Comparison of ENCODE assay signal across 19 mouse cellular contexts in genomic region chr12:100624854-100625447, GRCm38 (mm10).
DNase-seq lines count a peak whose midpoint lies in the region; ATAC-seq and TF ChIP-seq lines count a peak whose summit lies in the region.
"Had no signal": no experiment of that assay in that cellular context is flagged by ENCODE, and none has a peak within 500 bp of the region (broad histone marks: within the 10 kb centered on the region; RNA-seq: fewer than 3 reads in every experiment).

No protein-coding gene starts in this region.

- peak in 1 of 2 experiments; percentile 37; a peak in 1 of 4 replicates for TF ChIP-seq EP300 in MEL (IDR thresholded peaks at IDR 0.05; ENCODE audit: low read depth in 1 of 2, low read length in 2 of 2)

- no peaks in the 10 kb centered on the region for H3K9me3 ChIP-seq in limb, embryonic 13.5 days
- H3K9me3 ChIP-seq in limb, embryonic 10.5 days (replicated peaks): no peaks in the 10 kb centered on the region
- H3K9me3 ChIP-seq in MEL (replicated peaks; ENCODE audit: insufficient read depth, low read length): no peaks in the 10 kb centered on the region
- H3K9me3 ChIP-seq in limb, embryonic 15.5 days: no peaks in the 10 kb centered on the region
- H3K9me3 ChIP-seq: embryonic facial prominence, embryonic 13.5 days; forebrain, embryonic 13.5 days; forebrain, embryonic 15.5 days; G1E had no signal

- WGBS in limb, embryonic 13.5 days: 49% methylated on average over 3 of the region's 3 CpGs
- WGBS in limb, embryonic 10.5 days: 83% methylated on average over 3 of the region's 3 CpGs
- 42% methylated on average over 3 of the region's 3 CpGs for WGBS in limb, embryonic 15.5 days

- H3K36me3 ChIP-seq in limb, embryonic 13.5 days: no peaks in the 10 kb centered on the region
- no peaks in the 10 kb centered on the region for H3K36me3 ChIP-seq in limb, embryonic 10.5 days
- H3K36me3 ChIP-seq in MEL (ENCODE audit: control insufficient read depth in 1 of 2, insufficient read depth in 2 of 2, low read length in 2 of 2): no peaks in the 10 kb centered on the region
- H3K36me3 ChIP-seq in limb, embryonic 15.5 days: no peaks in the 10 kb centered on the region
- H3K36me3 ChIP-seq: embryonic facial prominence, embryonic 13.5 days; forebrain, embryonic 15.5 days had no signal

- no peak overlapping the region for H3K4me3 ChIP-seq in limb, embryonic 13.5 days
- H3K4me3 ChIP-seq in limb, embryonic 10.5 days: no peak overlapping the region
- no peak overlapping the region for H3K4me3 ChIP-seq in MEL (ENCODE audit: control insufficient read depth in 1 of 2, insufficient read depth in 1 of 2, low read depth in 2 of 2, low read length in 2 of 2)
- no peak overlapping the region for H3K4me3 ChIP-seq in limb, embryonic 15.5 days
- H3K4me3 ChIP-seq: embryonic facial prominence, embryonic 13.5 days; forebrain, embryonic 13.5 days; forebrain, embryonic 15.5 days had no signal

- H3K4me1 ChIP-seq in limb, embryonic 13.5 days: peaks cover 35% of the 10 kb centered on the region
- H3K4me1 ChIP-seq in limb, embryonic 10.5 days: peaks cover 22% of the 10 kb centered on the region
- peaks cover 3 to 4% of the 10 kb centered on the region in 2 experiments; a peak in 2 of 4 replicates for H3K4me1 ChIP-seq in MEL (ENCODE audit: control insufficient read depth in 1 of 2, insufficient read depth in 2 of 2, low read length in 2 of 2)
- no peaks in the 10 kb centered on the region; the same call in 1 of the 2 replicates for H3K4me1 ChIP-seq in limb, embryonic 15.5 days
- H3K4me1 ChIP-seq: forebrain, embryonic 13.5 days; forebrain, embryonic 15.5 days had no signal

- TF ChIP-seq RAD21 in MEL (IDR thresholded peaks at IDR 0.05; ENCODE audit: low read depth, low read length): no peak

- TF ChIP-seq POLR2A in MEL (IDR thresholded peaks at IDR 0.05; ENCODE audit: control insufficient read depth in 1 of 2, insufficient read depth in 1 of 2, low read depth in 1 of 2, low read length in 2 of 2, poor library complexity in 1 of 2): no peak

- peak; percentile 52; the same call in 1 of the 2 replicates for ATAC-seq in limb, embryonic 13.5 days (ENCODE audit: low FRiP score, low read depth)
- peak; percentile 52; the same call in 1 of the 2 replicates for ATAC-seq in limb, embryonic 15.5 days (ENCODE audit: insufficient number of reproducible peaks, low FRiP score, low TSS enrichment, low read depth)
- ATAC-seq: forebrain, embryonic 13.5 days; forebrain, embryonic 15.5 days; forebrain, postnatal 0 days had no signal

- H3K27me3 ChIP-seq in limb, embryonic 13.5 days: no peaks in the 10 kb centered on the region
- H3K27me3 ChIP-seq in limb, embryonic 10.5 days (ENCODE audit: low read depth, poor library complexity, severe bottlenecking): no peaks in the 10 kb centered on the region
- no peaks in the 10 kb centered on the region for H3K27me3 ChIP-seq in MEL (ENCODE audit: control insufficient read depth in 1 of 2, insufficient read depth in 2 of 2, low read length in 2 of 2)
- no peaks in the 10 kb centered on the region for H3K27me3 ChIP-seq in limb, embryonic 15.5 days
- H3K27me3 ChIP-seq: embryonic facial prominence, embryonic 13.5 days; forebrain, embryonic 13.5 days; forebrain, embryonic 15.5 days had no signal

- no peak for TF ChIP-seq CTCF in MEL (IDR thresholded peaks at IDR 0.05 in 2 of 3, conservative IDR thresholded peaks at IDR 0.05 in 1 of 3; ENCODE audit: control insufficient read depth in 1 of 3, insufficient read depth in 1 of 3, low read depth in 2 of 3, low read length in 3 of 3, poor library complexity in 1 of 3, severe bottlenecking in 1 of 3)

- H3K27ac ChIP-seq in limb, embryonic 13.5 days: no peak overlapping the region
- H3K27ac ChIP-seq in limb, embryonic 10.5 days: no peak overlapping the region
- no peak overlapping the region for H3K27ac ChIP-seq in MEL (ENCODE audit: control insufficient read depth, low read depth, low read length)
- no peak overlapping the region for H3K27ac ChIP-seq in limb, embryonic 15.5 days
- H3K27ac ChIP-seq: embryonic facial prominence, embryonic 13.5 days; forebrain, embryonic 13.5 days; forebrain, embryonic 15.5 days had no signal

- no peak for DNase-seq in limb, embryonic 10.5 days (ENCODE audit: low spot score)
- DNase-seq in MEL (ENCODE audit: low read depth, low spot score): no peak
- DNase-seq in spleen, postnatal 36 days (ENCODE audit: low spot score in 2 of 2): no peak
- DNase-seq in frontal cortex, postnatal 36 days (ENCODE audit: low spot score in 2 of 2): no peak
- DNase-seq: adrenal gland, adult 2 months; adrenal gland, postnatal 10 days; adrenal gland, postnatal 25 days; cerebellum, adult 11 months; cerebellum, adult 18-20 months; cerebellum, adult 8-10 months; cerebellum, adult 9-11 months; cerebellum, postnatal 25 days; forebrain, postnatal 0 days had no signal

- H3K9ac ChIP-seq in limb, embryonic 13.5 days: no peak overlapping the region
- no peak overlapping the region for H3K9ac ChIP-seq in MEL (ENCODE audit: control insufficient read depth, low read depth, low read length, poor library complexity, severe bottlenecking)
- H3K9ac ChIP-seq in limb, embryonic 15.5 days: no peak overlapping the region
- H3K9ac ChIP-seq: embryonic facial prominence, embryonic 13.5 days; forebrain, embryonic 13.5 days; forebrain, embryonic 15.5 days; forebrain, postnatal 0 days had no signal

- H3K4me2 ChIP-seq in limb, embryonic 13.5 days (replicated peaks): no peak overlapping the region
- H3K4me2 ChIP-seq in limb, embryonic 15.5 days: no peak overlapping the region
- H3K4me2 ChIP-seq: embryonic facial prominence, embryonic 13.5 days; forebrain, embryonic 13.5 days; forebrain, embryonic 15.5 days had no signal

- H3K79me2 ChIP-seq in MEL (ENCODE audit: control insufficient read depth, insufficient read depth, low read length, poor library complexity): no peaks in the 10 kb centered on the region

TF ChIP-seq in MEL, 35 proteins besides CTCF, POLR2A, EP300 and RAD21:
- no peak for TF ChIP-seq POLR2AphosphoS2 (IDR thresholded peaks at IDR 0.05; ENCODE audit: low read length)
- no peak for TF ChIP-seq USF1 (IDR thresholded peaks at IDR 0.05; ENCODE audit: low read depth, low read length)
- TF ChIP-seq USF2 (IDR thresholded peaks at IDR 0.05; ENCODE audit: borderline replicate concordance in 1 of 2, insufficient read depth in 1 of 2, low read depth in 1 of 2, low read length in 2 of 2): no peak
- no peak for TF ChIP-seq MAFK (IDR thresholded peaks at IDR 0.05; ENCODE audit: borderline replicate concordance, low read depth, low read length)
- no peak for TF ChIP-seq TBP (IDR thresholded peaks at IDR 0.05; ENCODE audit: low read depth, low read length)
- TF ChIP-seq NRF1 (IDR thresholded peaks at IDR 0.05; ENCODE audit: insufficient read depth, low read depth, low read length, poor library complexity, severe bottlenecking): no peak
- TF ChIP-seq ZNF384 (IDR thresholded peaks at IDR 0.05; ENCODE audit: low read depth, low read length): peak; percentile 70
TF ChIP-seq in MEL: peak in this region for 1.
